Mouse (Mus musculus) CD4-positive, CD25-positive, alpha-beta regulatory T cell, adult 2 months (primary cell): ENCODE results near the gene Arid3a.

ENCODE experiments used
- DNase-seq: peaks from one replicate; pipeline ENCODE4 v3.0.0-alpha.2; 2012; ENCODE audit warnings: low read depth, low spot score

Arid3a gene

GRCm38 (mm10) chr10:79995636-79996035, 68.8 kb downstream of the Arid3a start:
- DNase-seq: peak; percentile 38

GRCm38 (mm10) chr10:79996272-79997033, 69.6 kb downstream of the Arid3a start, which contains the start of gene Abca7:
Abca7 (plus strand) TSS chr10:79996494.
- DNase-seq: peak; percentile 96

- DNase-seq: peak; percentile 69
Measured at GRCm38 (mm10) chr10:79997034-79997760, 70.4 kb downstream of the Arid3a start.

- DNase-seq: no peak
Measured at GRCm38 (mm10) chr10:79997819-79998218, 71.0 kb downstream of the Arid3a start.

- DNase-seq: no peak
Measured at GRCm38 (mm10) chr10:80001945-80002344, 75.1 kb downstream of the Arid3a start.

GRCm38 (mm10) chr10:80002829-80003228, 76.0 kb downstream of the Arid3a start:
- DNase-seq: no peak

GRCm38 (mm10) chr10:80003374-80004232, 76.8 kb downstream of the Arid3a start:
- DNase-seq: no peak

GRCm38 (mm10) chr10:80004233-80004705, 77.4 kb downstream of the Arid3a start:
- DNase-seq: no peak
